Mouse (Mus musculus) spleen, adult 2 months (tissue): ENCODE results near the gene Pdpr.

ENCODE experiments used
- CTCF ChIP-seq: fragments of 200-500 bp; IDR thresholded peaks from 2 replicates; pipeline ENCODE4 v1.5.1; 2011; ENCODE audit warnings: mild to moderate bottlenecking, inconsistent platforms; ENCODE audit not compliant: insufficient read depth, insufficient read length, insufficient replicate concordance; ENCODE audit errors: extremely low read depth
- POLR2A ChIP-seq: fragments of 200-500 bp; IDR thresholded peaks from 2 replicates; pipeline ENCODE4 v1.6.1; 2011; ENCODE audit warnings: low read depth, low read length, inconsistent platforms

DNA sequence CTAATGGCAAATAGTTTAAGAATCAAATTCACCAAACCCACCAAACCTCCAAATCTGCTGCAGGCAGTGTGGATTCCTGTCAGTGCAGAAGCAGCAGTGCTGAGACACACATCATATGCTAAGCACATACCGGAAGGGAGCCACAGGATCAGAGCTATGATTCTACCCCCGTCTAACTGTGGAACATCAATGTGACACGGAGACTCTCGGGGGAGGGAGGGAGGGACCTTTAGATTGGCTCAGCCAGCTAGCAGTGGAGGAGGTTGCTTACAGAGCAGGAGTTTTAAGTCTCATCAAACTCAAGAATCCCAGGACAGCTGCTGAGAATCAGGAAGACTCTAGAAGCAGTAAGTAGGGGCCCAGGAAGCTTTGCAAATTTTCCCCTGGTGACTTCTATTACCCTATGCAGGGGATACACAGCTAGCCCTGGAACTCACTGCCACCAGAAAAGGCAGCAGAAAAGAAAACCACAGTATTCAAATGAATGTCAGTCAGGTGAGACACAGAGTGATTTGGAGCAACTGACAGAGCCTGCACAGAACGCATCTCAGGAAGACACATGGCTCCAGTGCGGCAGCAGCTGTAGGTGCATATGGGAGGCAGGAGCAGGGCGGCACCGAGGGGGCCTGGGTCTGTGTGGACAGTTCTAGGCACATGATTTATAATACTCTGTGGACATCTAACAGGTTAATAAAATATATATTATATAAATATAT lies 61.4 kb downstream of the Pdpr start:
- no peak for TF ChIP-seq CTCF
- TF ChIP-seq POLR2A, result no peak
